Mouse (Mus musculus) thymus, adult 2 months (tissue): ENCODE results near the gene Hsd17b1. TPM values are rescaled to one million over a fixed set of nuclear protein-coding genes. Genes with fewer than 3 reads are reported as not detected.

Source experiments
- DNase-seq: peaks from one replicate; pipeline ENCODE4 v3.0.0; 2021
- H3K27ac ChIP-seq: fragments of 200-500 bp; 2 replicates; pipeline ENCODE4 v1.5.1; 2012; ENCODE audit warnings: low read length, control low read depth; ENCODE audit not compliant: control insufficient read depth, insufficient read depth
- H3K27me3 ChIP-seq: fragments of 200-500 bp; 2 replicates; pipeline ENCODE4 v1.6.1; 2012; ENCODE audit warnings: mild to moderate bottlenecking, low read length, moderate library complexity, mixed read lengths; ENCODE audit not compliant: control insufficient read depth, insufficient read depth
- H3K36me3 ChIP-seq: fragments of 200-500 bp; 2 replicates; pipeline ENCODE4 v1.6.1; 2012; ENCODE audit warnings: mild to moderate bottlenecking, low read length, moderate library complexity; ENCODE audit not compliant: control insufficient read depth, insufficient read depth
- H3K4me1 ChIP-seq: fragments of 200-500 bp; replicated peaks from 2 replicates; pipeline ENCODE4 v1.6.1; 2012; ENCODE audit warnings: low read length; ENCODE audit not compliant: control insufficient read depth, insufficient read depth
- H3K4me3 ChIP-seq: fragments of 200-500 bp; 2 replicates; pipeline ENCODE4 v1.5.1; 2012; ENCODE audit warnings: mild to moderate bottlenecking, low read length, control low read depth, moderate library complexity; ENCODE audit not compliant: control insufficient read depth, insufficient read depth
- CTCF ChIP-seq: fragments of 200-500 bp; IDR thresholded peaks from 2 replicates; pipeline ENCODE4 v1.5.1; 2012; ENCODE audit warnings: mild to moderate bottlenecking, control low read depth, low read length, moderate library complexity, borderline replicate concordance; ENCODE audit not compliant: control insufficient read depth, poor library complexity, insufficient read depth; ENCODE audit errors: extremely low read depth
- POLR2A ChIP-seq: fragments of 200-500 bp; IDR thresholded peaks from 2 replicates; pipeline ENCODE4 v1.6.1; 2012; ENCODE audit warnings: mild to moderate bottlenecking, low read length, control low read depth, moderate library complexity; ENCODE audit not compliant: control insufficient read depth, poor library complexity, insufficient read depth; ENCODE audit errors: extremely low read depth
- WGBS: fragments of 180-500 bp; shearing (Covaris S2); methylation state at CpG from one replicate; pipeline ENCODE4 v1.1.7; 2018; 5-methylcytosine and 5-hydroxymethylcytosine counted together
- polyA plus RNA-seq: library from polyadenylated mRNA; depleted of rRNA; stranded (reverse); fragments of >200 nt; gene quantifications from 2 replicates; pipeline ENCODE4 v1.2.3, GENCODE M21; 2012

Hsd17b1 gene
- polyA plus RNA-seq, 1 experiment, result 0.93 TPM

DNA sequence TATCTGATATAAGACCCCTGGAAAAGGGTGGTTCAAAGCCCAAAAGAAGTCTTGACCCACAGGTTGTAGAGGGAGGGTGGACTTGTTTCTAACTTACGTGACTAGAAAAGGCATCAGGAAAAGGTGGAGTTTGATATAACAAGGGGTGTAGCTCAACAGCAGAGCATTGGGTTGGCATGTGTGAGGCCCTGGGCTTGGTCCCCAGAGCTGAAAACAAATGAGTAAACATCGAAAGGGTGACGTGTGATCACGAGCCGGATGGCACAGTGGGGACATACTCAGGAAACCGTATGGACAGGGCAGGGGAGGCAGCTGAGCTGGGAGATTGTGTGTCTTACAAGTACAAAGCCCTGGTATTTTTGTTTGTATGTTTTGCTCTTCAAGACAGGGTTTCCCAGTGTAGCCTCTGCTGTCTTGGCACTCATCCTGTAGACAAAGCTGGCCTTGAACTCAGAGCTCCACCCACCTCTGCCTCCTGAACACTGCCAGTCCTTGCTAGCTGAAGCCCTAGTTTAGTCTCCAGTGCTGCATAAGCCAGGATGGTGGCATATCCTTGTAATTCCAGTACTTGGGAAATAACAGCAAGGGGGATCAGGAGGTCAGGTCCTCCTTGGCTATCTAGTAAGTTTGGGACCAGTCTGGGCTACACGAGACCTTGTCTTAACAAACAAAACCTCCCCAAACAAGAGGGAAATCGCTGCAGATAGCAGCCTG, 43.4 kb upstream of the Hsd17b1 start:
- WGBS, result over 99% methylated on average over 8 of the region's 8 CpGs
- DNase-seq, result no peak
- H3K4me3 ChIP-seq, result no peak overlapping the region
- TF ChIP-seq CTCF (no peak), POLR2A (no peak)
- no peaks in the 10 kb centered on the region for H3K36me3 ChIP-seq
- H3K27me3 ChIP-seq, result no peaks in the 10 kb centered on the region
- no peak overlapping the region for H3K27ac ChIP-seq
- H3K4me1 ChIP-seq, result peaks cover 4% of the 10 kb centered on the region

DNA sequence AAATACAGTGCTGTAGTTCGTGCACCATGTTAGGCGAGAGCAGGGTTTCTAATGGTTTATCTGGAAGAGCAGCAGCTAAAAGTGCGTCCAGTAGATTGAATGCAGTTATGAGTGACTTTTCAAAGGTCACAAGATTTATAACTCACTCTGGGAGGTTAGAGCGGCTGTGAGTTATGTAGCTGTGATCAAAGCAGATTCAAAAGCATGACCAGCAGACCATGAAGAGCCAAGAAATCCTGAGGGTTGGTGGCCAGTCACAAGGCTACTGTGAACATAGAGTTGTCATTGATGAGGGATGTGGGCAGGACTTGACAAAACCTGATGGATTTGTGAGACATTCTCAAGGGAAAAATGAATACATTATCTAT, 42.9 kb upstream of the Hsd17b1 start:
- Histone ChIP-seq H3K27me3 (no peaks in the 10 kb centered on the region), H3K27ac (no peak overlapping the region), H3K4me1 (peaks cover 6% of the 10 kb centered on the region), H3K4me3 (no peak overlapping the region), H3K36me3 (no peaks in the 10 kb centered on the region)
- 95% methylated on average over 4 of the region's 4 CpGs for WGBS
- TF ChIP-seq POLR2A, result no peak
- TF ChIP-seq CTCF, result no peak
- DNase-seq, result no peak

DNA sequence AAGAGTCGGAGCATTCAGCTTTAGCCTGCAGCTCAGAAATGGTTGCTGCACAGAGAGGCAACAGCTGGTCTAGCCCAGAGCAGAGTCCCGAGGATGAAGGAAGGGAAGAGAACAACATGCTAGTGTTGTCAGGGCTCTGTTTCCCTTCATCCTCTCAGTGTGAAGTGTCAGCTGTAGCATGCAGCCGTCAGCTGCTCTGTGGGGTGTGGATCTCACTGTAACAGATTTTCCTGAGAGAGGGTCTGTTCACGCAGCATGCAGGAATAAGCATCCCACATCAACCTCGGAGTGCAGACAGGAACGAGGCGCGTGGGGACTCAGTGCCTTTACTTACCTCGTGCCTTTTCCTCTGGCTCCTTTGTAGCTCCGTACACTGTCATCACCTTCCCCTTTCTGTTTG, 40.4 kb upstream of the Hsd17b1 start:
- 94% methylated on average over 10 of the region's 10 CpGs for WGBS
- H3K27ac ChIP-seq, result no peak overlapping the region
- DNase-seq, result no peak
- H3K4me3 ChIP-seq, result no peak overlapping the region
- peaks cover 7% of the 10 kb centered on the region for H3K4me1 ChIP-seq
- TF ChIP-seq POLR2A (no peak), CTCF (no peak)
- H3K27me3 ChIP-seq, result no peaks in the 10 kb centered on the region
- H3K36me3 ChIP-seq, result no peaks in the 10 kb centered on the region

DNA sequence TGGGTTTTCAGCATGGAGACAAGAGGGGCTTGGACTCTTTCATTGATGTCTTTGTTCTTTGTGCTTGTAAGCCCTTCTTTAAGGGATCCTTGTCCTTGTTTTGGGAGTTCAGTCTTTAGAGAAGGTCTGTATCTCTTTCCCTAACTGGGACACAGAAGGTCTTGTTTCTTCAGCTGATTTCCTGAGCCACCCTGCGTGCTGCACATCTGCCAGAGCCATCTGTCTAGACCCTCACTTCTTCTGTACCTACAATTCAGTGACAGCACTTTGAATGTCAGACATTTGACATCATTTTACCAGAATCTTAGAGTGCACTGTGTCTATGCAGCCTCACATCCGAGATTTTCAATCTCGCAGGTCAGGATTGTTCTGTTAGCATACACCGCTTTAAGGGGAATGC, 32.4 kb upstream of the Hsd17b1 start:
- no peak for TF ChIP-seq CTCF
- TF ChIP-seq POLR2A, result no peak
- DNase-seq, result no peak
- Histone ChIP-seq H3K36me3 (no peaks in the 10 kb centered on the region), H3K4me1 (peaks cover 32% of the 10 kb centered on the region), H3K4me3 (no peak overlapping the region), H3K27ac (peak overlapping the region; percentile 68), H3K27me3 (no peaks in the 10 kb centered on the region)
- WGBS, result 76% methylated on average over 4 of the region's 4 CpGs

DNA sequence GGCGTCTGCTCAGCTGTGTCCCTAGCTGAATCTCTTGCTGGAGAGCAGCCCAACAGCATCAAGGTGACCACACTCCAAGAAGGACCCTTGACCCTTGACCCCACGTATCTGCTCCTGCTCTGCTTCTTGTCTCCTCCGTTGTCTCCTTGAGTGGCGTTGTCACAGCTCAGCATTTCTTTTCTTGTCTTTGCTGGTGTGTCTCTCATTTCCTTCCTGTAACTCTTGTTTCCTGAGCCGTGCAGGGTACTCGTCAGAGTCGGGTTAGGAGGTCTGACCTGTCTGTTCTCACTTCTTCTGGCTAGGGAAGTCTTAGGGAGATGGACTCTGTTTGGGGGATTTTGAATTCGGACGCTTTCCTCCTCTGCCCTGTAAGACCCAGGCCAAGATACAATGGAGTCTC, 31.8 kb upstream of the Hsd17b1 start:
- TF ChIP-seq CTCF (no peak), POLR2A (peak; percentile 35; the same call in 1 of the 2 replicates)
- Histone ChIP-seq H3K36me3 (no peaks in the 10 kb centered on the region), H3K4me3 (peak overlapping the region; percentile 18; the same call in 1 of the 2 replicates), H3K4me1 (peaks cover 32% of the 10 kb centered on the region), H3K27me3 (no peaks in the 10 kb centered on the region), H3K27ac (peak overlapping the region; percentile 68)
- DNase-seq, result peak; percentile 47
- 12% methylated on average over 9 of the region's 9 CpGs for WGBS

DNA sequence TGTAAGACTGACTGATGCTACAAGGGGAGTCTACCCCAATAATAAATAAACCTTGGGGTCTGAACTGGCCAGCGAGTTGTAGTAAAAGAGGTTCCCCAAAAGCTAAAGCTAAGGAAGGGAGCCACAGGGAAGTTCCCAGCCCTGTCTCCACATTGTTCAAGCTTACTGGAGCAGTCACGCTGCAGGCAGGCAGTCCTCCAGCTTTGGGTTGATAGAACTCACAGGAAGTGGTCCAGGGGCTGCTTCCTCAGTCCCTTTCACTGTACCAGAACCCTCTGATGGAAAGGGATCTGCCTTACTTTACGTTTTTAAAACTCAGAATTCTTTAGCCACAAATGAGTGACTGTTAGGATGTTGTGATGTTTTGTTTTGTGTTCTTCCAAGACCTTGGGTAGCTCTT, 30.7 kb upstream of the Hsd17b1 start:
- Histone ChIP-seq H3K4me3 (no peak overlapping the region), H3K4me1 (peaks cover 32% of the 10 kb centered on the region), H3K27me3 (no peaks in the 10 kb centered on the region), H3K27ac (no peak overlapping the region; the same call in 1 of the 2 replicates), H3K36me3 (no peaks in the 10 kb centered on the region)
- 34% methylated on average over 3 of the region's 3 CpGs for WGBS
- no peak for DNase-seq
- TF ChIP-seq POLR2A (no peak), CTCF (no peak)
